Mouse (Mus musculus): ENCODE data around the gene Abcc6. TPM values are rescaled to one million over a fixed set of nuclear protein-coding genes. Genes with fewer than 3 reads are reported as not detected.

Abcc6 gene
- polyA plus RNA-seq, 1 experiment from 2014 or later: 0.18 TPM

DNA sequence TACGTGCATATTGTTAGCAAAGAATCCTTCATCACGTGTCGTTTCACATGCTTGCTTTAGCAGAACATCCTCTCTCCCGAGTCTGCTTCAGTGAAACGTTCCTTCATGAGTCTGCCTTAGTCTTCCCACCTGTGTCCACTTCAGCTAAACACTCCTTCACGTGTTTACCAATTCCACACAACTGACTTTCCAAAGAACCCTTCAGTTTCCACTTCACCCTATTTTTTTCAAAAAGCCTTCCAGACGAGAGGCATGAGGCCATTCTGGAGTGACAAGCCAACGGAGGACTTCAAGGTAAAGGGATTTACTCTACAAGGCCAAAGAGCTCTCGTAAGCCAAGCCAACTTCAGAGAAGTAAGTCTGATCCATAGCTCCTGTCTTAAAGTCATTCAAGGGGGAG lies 4.7 kb downstream of the Abcc6 start:
- WGBS: 82% methylated on average over 9 of the region's 9 CpGs

DNA sequence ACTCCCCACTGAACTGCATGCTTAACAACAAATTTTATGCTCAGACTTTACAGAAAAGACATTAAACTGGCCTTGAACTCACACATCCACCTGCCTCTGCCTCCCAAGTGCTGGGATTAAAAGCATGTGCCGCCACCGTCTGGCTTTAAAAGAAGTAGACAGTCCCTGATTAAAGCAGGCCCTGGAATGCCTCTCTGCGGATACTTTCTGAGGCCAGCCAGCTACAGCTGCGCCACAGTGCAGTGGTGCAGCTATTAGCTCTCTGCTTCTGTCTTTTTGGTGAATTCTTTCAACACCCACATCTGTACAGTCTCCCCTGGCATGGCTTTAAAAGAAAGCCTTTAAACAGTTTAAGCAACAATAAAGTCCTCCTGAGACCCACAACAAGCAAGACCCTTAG lies 8.2 kb downstream of the Abcc6 start:
- no peaks in the 10 kb centered on the region for H3K27me3 ChIP-seq (ENCODE audit: control insufficient read depth, insufficient read depth, low read length)
- peak; percentile 49 for DNase-seq (ENCODE audit: low spot score)
- no peaks in the 10 kb centered on the region for H3K36me3 ChIP-seq (replicated peaks; ENCODE audit: control insufficient read depth, insufficient read depth, low read depth, low read length)
- H3K9me3 ChIP-seq (replicated peaks; ENCODE audit: control insufficient read depth, low read length): no peaks in the 10 kb centered on the region
- 37% methylated on average over 4 of the region's 4 CpGs for WGBS
- no peak overlapping the region for H3K9ac ChIP-seq (replicated peaks; ENCODE audit: low read length)
- H3K4me2 ChIP-seq (ENCODE audit: low read depth, low read length): no peak overlapping the region
- H3K4me3 ChIP-seq (ENCODE audit: low read depth, low read length): no peak overlapping the region
- no peak for ATAC-seq (replicated peaks; ENCODE audit: insufficient number of reproducible peaks, low FRiP score, low TSS enrichment, low read depth)
- no peak overlapping the region for H3K27ac ChIP-seq (replicated peaks; ENCODE audit: low read depth, low read length)
- no peaks in the 10 kb centered on the region for H3K4me1 ChIP-seq (ENCODE audit: control insufficient read depth, insufficient read depth, low read length)

More for the DNA sequence above, 4.7 kb downstream of the Abcc6 start:
- Histone ChIP-seq H3K27me3 (ENCODE audit: control insufficient read depth, insufficient read depth, low read length) (no peaks in the 10 kb centered on the region), H3K36me3 (replicated peaks; ENCODE audit: control insufficient read depth, insufficient read depth, low read depth, low read length) (no peaks in the 10 kb centered on the region), H3K4me1 (ENCODE audit: control insufficient read depth, insufficient read depth, low read length) (no peaks in the 10 kb centered on the region), H3K9me3 (replicated peaks; ENCODE audit: control insufficient read depth, low read length) (no peaks in the 10 kb centered on the region), H3K4me2 (ENCODE audit: low read depth, low read length) (no peak overlapping the region), H3K4me3 (ENCODE audit: low read depth, low read length) (no peak overlapping the region), H3K9ac (replicated peaks; ENCODE audit: low read length) (no peak overlapping the region), H3K27ac (replicated peaks; ENCODE audit: low read depth, low read length) (no peak overlapping the region)
- ATAC-seq (replicated peaks; ENCODE audit: insufficient number of reproducible peaks, low FRiP score, low TSS enrichment, low read depth) (no peak), DNase-seq (ENCODE audit: low spot score) (no peak)

DNA sequence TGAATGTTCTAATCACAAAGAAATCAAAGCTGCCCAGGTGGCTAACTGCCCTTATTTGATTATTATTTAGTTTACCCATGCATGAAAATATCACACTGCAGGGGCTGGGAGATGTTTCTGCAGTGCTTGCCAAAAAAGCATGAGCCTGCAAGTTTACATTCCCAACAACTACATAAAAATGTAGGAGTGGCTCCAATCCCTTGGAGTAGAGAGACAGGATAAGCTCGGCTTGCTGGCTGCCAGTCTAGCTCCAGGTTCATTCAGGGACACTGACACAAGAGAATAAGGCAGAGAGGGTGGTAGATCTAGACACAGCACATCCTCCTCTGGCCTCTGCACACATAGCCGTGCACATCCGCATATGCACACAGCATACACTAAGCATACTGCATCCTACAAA lies 10.5 kb downstream of the Abcc6 start:
- no peaks in the 10 kb centered on the region for H3K36me3 ChIP-seq (replicated peaks; ENCODE audit: control insufficient read depth, insufficient read depth, low read depth, low read length)
- no peak overlapping the region for H3K4me3 ChIP-seq (ENCODE audit: low read depth, low read length)
- H3K27ac ChIP-seq (replicated peaks; ENCODE audit: low read depth, low read length): no peak overlapping the region
- no peak for ATAC-seq (replicated peaks; ENCODE audit: insufficient number of reproducible peaks, low FRiP score, low TSS enrichment, low read depth)
- no peaks in the 10 kb centered on the region for H3K4me1 ChIP-seq (ENCODE audit: control insufficient read depth, insufficient read depth, low read length)
- H3K4me2 ChIP-seq (ENCODE audit: low read depth, low read length): no peak overlapping the region
- 78% methylated on average over 3 of the region's 3 CpGs for WGBS
- no peak overlapping the region for H3K9ac ChIP-seq (replicated peaks; ENCODE audit: low read length)
- H3K27me3 ChIP-seq (ENCODE audit: control insufficient read depth, insufficient read depth, low read length): no peaks in the 10 kb centered on the region
- no peaks in the 10 kb centered on the region for H3K9me3 ChIP-seq (replicated peaks; ENCODE audit: control insufficient read depth, low read length)
- DNase-seq (ENCODE audit: low spot score): no peak

DNA sequence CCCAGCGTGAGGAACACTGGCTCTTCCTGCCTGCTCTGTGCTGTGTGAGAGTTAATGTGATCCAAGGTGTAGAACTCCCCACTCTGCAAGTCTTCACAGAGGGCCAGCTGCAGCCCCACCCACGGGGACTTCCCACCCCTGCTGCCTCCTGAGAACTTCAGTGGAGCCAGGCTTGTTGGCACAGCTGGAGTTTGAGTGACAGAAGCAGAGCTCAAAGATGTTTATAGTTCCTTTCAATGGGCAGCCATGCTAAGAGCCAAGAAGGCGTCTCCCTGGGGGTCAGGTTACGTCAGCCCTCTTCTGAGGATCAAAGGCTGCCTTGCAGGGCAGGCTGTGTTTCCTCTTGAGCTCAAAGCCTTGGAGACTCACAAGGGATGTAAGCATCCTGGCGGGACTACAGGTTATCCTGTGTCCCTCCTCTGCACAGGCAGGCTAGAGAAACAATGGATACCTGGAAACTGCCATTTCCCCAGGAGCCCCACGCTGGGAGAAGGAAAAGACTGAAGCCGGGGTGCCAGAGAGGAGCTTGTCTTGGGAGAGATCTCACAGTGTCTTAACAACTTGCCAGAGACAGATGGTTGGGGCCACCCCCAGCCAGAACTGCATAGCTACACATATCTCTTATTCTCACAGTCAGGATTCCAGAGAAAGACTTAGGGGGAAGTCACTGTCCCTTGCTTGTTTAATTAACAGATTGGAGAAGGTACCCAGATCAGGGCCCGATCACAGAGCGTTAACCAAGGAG lies 16.7 kb downstream of the Abcc6 start:
- H3K27me3 ChIP-seq (ENCODE audit: control insufficient read depth, insufficient read depth, low read length): no peaks in the 10 kb centered on the region
- no peak overlapping the region for H3K4me3 ChIP-seq (ENCODE audit: low read depth, low read length)
- no peak overlapping the region for H3K4me2 ChIP-seq (ENCODE audit: low read depth, low read length)
- peak; percentile 77 for ATAC-seq (replicated peaks; ENCODE audit: insufficient number of reproducible peaks, low FRiP score, low TSS enrichment, low read depth)
- H3K9me3 ChIP-seq (replicated peaks; ENCODE audit: control insufficient read depth, low read length): no peaks in the 10 kb centered on the region
- H3K4me1 ChIP-seq (ENCODE audit: control insufficient read depth, insufficient read depth, low read length): peaks cover 5% of the 10 kb centered on the region
- no peak overlapping the region for H3K9ac ChIP-seq (replicated peaks; ENCODE audit: low read length)
- WGBS: 10% methylated on average over 9 of the region's 9 CpGs
- H3K27ac ChIP-seq (replicated peaks; ENCODE audit: low read depth, low read length): peak overlapping the region; percentile 67
- peak; percentile 83 for DNase-seq (ENCODE audit: low spot score)
- H3K36me3 ChIP-seq (replicated peaks; ENCODE audit: control insufficient read depth, insufficient read depth, low read depth, low read length): no peaks in the 10 kb centered on the region

DNA sequence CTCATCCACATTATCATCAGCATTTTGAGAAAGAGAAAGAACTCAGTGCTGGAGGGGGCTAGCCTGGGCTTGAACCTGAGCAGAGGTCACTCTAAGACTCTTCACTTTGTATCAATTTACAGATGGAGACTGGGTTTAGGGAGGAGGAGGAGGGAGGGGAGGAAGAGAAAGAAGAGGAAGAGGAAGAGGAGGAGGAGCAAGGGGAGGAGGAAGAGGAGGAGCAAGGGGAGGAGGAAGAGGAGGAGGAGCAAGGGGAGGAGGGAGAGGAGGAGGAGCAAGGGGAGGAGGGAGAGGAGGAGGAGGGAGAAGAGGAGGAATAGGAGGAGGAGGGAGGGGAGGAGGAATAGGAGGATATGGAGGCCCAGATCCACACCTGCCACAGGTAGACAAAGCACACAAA lies 18.0 kb downstream of the Abcc6 start:
- Histone ChIP-seq H3K27ac (replicated peaks; ENCODE audit: low read depth, low read length) (no peak overlapping the region), H3K4me2 (ENCODE audit: low read depth, low read length) (no peak overlapping the region), H3K27me3 (ENCODE audit: control insufficient read depth, insufficient read depth, low read length) (no peaks in the 10 kb centered on the region), H3K4me3 (ENCODE audit: low read depth, low read length) (no peak overlapping the region), H3K9ac (replicated peaks; ENCODE audit: low read length) (no peak overlapping the region), H3K9me3 (replicated peaks; ENCODE audit: control insufficient read depth, low read length) (no peaks in the 10 kb centered on the region), H3K4me1 (ENCODE audit: control insufficient read depth, insufficient read depth, low read length) (peaks cover 5% of the 10 kb centered on the region), H3K36me3 (replicated peaks; ENCODE audit: control insufficient read depth, insufficient read depth, low read depth, low read length) (no peaks in the 10 kb centered on the region)
- DNase-seq (ENCODE audit: low spot score) (no peak), ATAC-seq (replicated peaks; ENCODE audit: insufficient number of reproducible peaks, low FRiP score, low TSS enrichment, low read depth) (no peak)

DNA sequence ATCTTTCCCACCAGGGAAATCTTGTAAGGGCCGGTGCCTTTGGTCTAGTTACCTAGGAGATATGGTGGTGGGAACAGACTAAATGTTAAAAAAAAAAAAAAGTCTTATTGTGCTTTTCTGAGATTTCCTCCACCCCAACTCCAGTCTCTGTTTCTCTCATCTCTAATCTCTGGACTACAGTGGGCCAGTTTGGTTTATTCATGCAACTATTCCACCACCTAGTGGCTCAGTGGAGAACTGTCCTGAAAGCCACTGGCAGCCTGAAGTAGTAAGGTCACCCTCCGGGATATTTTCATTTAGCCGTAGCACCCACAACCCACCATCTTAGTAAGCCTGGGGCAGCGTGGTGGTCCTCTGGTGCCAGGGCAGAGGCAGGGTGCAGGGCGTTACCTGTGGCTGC lies 20.5 kb downstream of the Abcc6 start:
- no peak overlapping the region for H3K4me3 ChIP-seq (ENCODE audit: low read depth, low read length)
- 21% methylated on average over 5 of the region's 5 CpGs for WGBS
- H3K4me2 ChIP-seq (ENCODE audit: low read depth, low read length): no peak overlapping the region
- no peak overlapping the region for H3K9ac ChIP-seq (replicated peaks; ENCODE audit: low read length)
- no peak overlapping the region for H3K27ac ChIP-seq (replicated peaks; ENCODE audit: low read depth, low read length)
- H3K4me1 ChIP-seq (ENCODE audit: control insufficient read depth, insufficient read depth, low read length): peaks cover 5% of the 10 kb centered on the region
- ATAC-seq (replicated peaks; ENCODE audit: insufficient number of reproducible peaks, low FRiP score, low TSS enrichment, low read depth) (no peak), DNase-seq (ENCODE audit: low spot score) (peak; percentile 85)
- no peaks in the 10 kb centered on the region for H3K9me3 ChIP-seq (replicated peaks; ENCODE audit: control insufficient read depth, low read length)
- no peaks in the 10 kb centered on the region for H3K36me3 ChIP-seq (replicated peaks; ENCODE audit: control insufficient read depth, insufficient read depth, low read depth, low read length)
- H3K27me3 ChIP-seq (ENCODE audit: control insufficient read depth, insufficient read depth, low read length): no peaks in the 10 kb centered on the region

DNA sequence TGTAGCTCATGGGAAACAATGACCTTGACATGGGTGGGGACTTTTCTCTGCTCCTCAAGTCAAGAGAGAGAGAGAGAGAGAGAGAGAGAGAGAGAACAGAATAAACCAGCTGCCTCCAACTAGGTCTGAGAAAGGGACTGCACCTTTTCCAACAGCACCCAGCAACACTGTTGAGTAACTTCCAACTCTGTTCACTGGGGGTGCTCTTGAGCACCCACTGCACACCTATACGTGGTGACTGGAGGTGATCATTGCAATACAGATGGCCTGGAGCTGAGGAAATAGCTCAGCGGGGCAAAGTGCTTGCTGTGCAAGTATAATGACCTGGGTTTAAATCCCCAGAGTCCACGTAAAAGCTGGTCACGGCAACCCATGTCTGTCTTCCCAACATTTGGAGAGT lies 27.4 kb downstream of the Abcc6 start:
- Histone ChIP-seq H3K4me2 (ENCODE audit: low read depth, low read length) (no peak overlapping the region), H3K27me3 (ENCODE audit: control insufficient read depth, insufficient read depth, low read length) (no peaks in the 10 kb centered on the region), H3K9ac (replicated peaks; ENCODE audit: low read length) (no peak overlapping the region), H3K36me3 (replicated peaks; ENCODE audit: control insufficient read depth, insufficient read depth, low read depth, low read length) (no peaks in the 10 kb centered on the region), H3K4me3 (ENCODE audit: low read depth, low read length) (no peak overlapping the region), H3K4me1 (ENCODE audit: control insufficient read depth, insufficient read depth, low read length) (no peaks in the 10 kb centered on the region), H3K27ac (replicated peaks; ENCODE audit: low read depth, low read length) (no peak overlapping the region), H3K9me3 (replicated peaks; ENCODE audit: control insufficient read depth, low read length) (no peaks in the 10 kb centered on the region)
- 55% methylated on average over 4 of the region's 4 CpGs for WGBS
- DNase-seq (ENCODE audit: low spot score) (no peak), ATAC-seq (replicated peaks; ENCODE audit: insufficient number of reproducible peaks, low FRiP score, low TSS enrichment, low read depth) (no peak)

DNA sequence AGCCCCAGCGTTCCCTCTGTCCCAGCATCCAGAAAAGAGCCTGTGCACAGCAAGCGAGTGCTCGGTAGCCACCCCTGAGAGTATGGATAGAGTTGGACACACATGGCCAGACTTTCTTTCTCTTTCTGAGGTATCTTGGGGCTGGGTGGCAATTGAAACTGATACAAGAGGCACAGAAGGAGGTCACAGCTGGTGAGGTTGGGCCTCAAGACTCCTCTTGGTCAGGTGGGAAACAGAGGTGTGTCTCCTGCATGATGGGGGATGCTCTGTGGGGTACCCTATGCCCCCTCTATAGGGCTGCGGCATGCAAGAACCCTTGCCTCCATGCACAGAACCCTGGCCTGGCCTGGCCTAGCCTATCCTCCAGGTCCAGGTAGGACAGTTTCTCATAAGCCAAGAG lies 29.5 kb downstream of the Abcc6 start:
- 86% methylated on average over 4 of the region's 4 CpGs for WGBS
- ATAC-seq (replicated peaks; ENCODE audit: insufficient number of reproducible peaks, low FRiP score, low TSS enrichment, low read depth) (no peak), DNase-seq (ENCODE audit: low spot score) (no peak)
- no peaks in the 10 kb centered on the region for H3K4me1 ChIP-seq (ENCODE audit: control insufficient read depth, insufficient read depth, low read length)
- H3K9ac ChIP-seq (replicated peaks; ENCODE audit: low read length): no peak overlapping the region
- no peak overlapping the region for H3K4me2 ChIP-seq (ENCODE audit: low read depth, low read length)
- H3K4me3 ChIP-seq (ENCODE audit: low read depth, low read length): no peak overlapping the region
- no peaks in the 10 kb centered on the region for H3K36me3 ChIP-seq (replicated peaks; ENCODE audit: control insufficient read depth, insufficient read depth, low read depth, low read length)
- no peaks in the 10 kb centered on the region for H3K27me3 ChIP-seq (ENCODE audit: control insufficient read depth, insufficient read depth, low read length)
- no peaks in the 10 kb centered on the region for H3K9me3 ChIP-seq (replicated peaks; ENCODE audit: control insufficient read depth, low read length)
- no peak overlapping the region for H3K27ac ChIP-seq (replicated peaks; ENCODE audit: low read depth, low read length)

Measured in embryonic facial prominence, embryonic 11.5 days (tissue).